Mouse (Mus musculus): ENCODE measurements around the gene Map3k12. TPM values are rescaled to one million over a fixed set of nuclear protein-coding genes. Genes with fewer than 3 reads are reported as not detected.

Gene Map3k12
- total RNA-seq, 2 experiments from 2014 or later = 0.34 TPM; not detected in 1

DNA sequence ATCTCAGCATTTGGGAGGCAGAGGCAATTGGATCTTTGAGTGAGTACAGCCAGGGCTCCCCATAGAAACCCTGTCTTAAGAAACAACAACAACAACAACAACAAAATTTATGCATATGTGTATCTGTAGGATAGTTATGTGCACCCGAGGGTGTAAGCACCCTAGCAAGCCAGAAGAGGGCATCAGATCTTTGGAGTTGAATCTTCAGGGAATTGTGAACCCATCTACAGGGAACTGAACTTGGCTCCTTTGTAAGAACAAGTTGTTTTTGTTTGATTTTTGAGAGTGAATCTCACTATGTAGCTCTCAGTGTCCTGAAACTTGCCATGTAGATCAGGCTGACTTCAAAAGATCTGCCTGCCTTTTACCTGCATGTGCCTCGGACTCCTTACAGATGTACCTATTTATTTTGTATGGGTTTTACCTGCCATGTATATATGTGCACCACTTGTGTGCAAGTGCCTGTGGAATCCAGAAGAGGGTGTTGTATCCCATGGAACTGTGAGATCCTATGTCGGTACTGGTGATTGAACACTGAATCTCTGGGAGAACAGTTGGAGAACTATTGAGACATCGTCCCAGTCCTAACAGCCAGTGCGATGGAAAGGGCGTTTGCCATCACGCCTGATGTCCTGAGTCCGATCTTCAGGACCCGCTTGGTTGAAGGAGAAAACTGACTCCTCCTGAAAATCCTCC lies 48.0 kb downstream of the Map3k12 start:
- no peak for ATAC-seq (replicated peaks; ENCODE audit: low FRiP score, poor library complexity, severe bottlenecking)

- ATAC-seq (replicated peaks; ENCODE audit: low FRiP score, poor library complexity, severe bottlenecking) = peak; percentile 57
Observed at GRCm38 (mm10) chr15:102463666-102464065, 53.2 kb downstream of the Map3k12 start.

DNA sequence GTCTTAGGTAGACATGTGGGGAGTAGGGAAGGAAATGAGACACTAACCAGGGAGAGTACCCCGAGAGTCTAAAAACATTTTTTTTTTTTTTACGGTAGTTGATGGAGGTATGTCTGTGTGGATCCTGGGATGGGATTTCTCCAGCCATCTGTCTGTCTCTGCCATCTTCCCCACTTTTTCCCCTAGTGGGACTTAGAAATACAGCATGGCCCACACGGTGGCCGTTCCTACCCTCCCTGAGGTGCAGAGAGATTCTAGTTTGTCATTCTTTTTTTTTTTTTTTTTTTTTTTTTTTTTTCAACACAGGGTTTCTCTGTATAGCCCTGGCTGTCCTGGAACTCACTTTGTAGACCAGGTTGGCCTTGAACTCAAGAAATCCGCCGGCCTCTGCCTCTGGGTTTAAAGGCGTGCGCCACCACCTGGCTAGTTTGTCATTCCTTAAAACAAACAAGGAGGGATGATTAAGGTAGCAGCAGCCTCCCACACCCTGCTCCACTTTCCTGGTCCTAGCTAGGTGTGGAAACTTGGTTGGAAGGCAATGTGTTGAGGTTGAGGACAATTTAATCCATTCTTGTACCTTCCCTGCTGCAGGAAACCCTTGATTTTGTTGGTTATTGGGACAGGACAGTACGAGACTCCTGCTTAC lies 55.3 kb downstream of the Map3k12 start:
- ATAC-seq (replicated peaks; ENCODE audit: low FRiP score, poor library complexity, severe bottlenecking) = no peak

- ATAC-seq (replicated peaks; ENCODE audit: low FRiP score, poor library complexity, severe bottlenecking) = peak; percentile 48
Observed at GRCm38 (mm10) chr15:102460971-102461370, 55.9 kb downstream of the Map3k12 start.

DNA sequence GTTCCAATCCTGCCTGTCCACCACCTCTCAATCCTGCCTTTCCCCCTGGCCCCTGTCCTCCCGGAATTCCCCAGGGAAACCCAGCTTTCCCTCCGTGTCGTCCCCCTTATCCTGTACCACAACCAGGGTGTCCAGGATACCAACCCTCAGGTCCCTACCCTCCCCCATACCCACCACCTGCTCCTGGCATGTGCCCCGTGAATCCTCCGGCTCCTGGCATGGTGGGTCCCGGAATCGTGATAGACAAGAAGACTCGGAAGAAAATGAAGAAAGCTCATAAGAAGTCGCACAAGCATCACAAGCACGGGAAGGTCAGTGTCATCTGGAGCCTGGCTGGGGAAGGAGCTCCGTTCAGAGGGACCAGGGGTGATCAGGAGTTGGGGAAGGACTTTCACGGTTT lies 56.5 kb downstream of the Map3k12 start:
- ATAC-seq (replicated peaks; ENCODE audit: low FRiP score, poor library complexity, severe bottlenecking) = no peak

DNA sequence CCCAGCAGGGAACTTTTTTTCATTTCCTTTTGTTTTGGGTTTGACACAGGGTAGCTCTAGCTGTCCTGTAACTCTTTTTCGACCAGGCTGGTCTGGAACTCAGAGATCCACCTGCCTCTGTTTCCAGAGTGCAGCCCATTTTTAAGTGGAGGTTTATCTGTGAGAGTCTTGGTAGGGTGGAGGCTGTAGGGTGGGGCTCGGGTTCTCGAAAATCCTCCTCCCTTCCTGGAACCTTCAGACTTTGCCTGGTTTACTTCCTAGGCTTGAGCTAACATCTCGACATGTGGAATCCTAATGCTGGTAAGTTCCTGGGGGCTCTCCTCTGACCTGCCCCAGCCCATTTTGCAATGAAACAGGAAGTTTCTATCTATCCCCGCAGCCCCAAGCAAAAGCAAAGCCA lies 57.0 kb downstream of the Map3k12 start:
- peak; percentile 62 for ATAC-seq (replicated peaks; ENCODE audit: low FRiP score, poor library complexity, severe bottlenecking)

GRCm38 (mm10) chr15:102459381-102459780 lies 57.5 kb downstream of the Map3k12 start:
- ATAC-seq (replicated peaks; ENCODE audit: low FRiP score, poor library complexity, severe bottlenecking) = no peak

GRCm38 (mm10) chr15:102458904-102459317 lies 58.0 kb downstream of the Map3k12 start, which contains the start of gene Prr13:
TSS of gene Prr13 (plus strand) at chr15:102459028.
- ATAC-seq (replicated peaks; ENCODE audit: low FRiP score, poor library complexity, severe bottlenecking) = peak; percentile 79

GRCm38 (mm10) chr15:102458050-102458736 lies 58.7 kb downstream of the Map3k12 start:
- no peak for ATAC-seq (replicated peaks; ENCODE audit: low FRiP score, poor library complexity, severe bottlenecking)

- peak; percentile 45 for ATAC-seq (replicated peaks; ENCODE audit: low FRiP score, poor library complexity, severe bottlenecking)
Observed at GRCm38 (mm10) chr15:102455993-102456392, 60.9 kb downstream of the Map3k12 start.

DNA sequence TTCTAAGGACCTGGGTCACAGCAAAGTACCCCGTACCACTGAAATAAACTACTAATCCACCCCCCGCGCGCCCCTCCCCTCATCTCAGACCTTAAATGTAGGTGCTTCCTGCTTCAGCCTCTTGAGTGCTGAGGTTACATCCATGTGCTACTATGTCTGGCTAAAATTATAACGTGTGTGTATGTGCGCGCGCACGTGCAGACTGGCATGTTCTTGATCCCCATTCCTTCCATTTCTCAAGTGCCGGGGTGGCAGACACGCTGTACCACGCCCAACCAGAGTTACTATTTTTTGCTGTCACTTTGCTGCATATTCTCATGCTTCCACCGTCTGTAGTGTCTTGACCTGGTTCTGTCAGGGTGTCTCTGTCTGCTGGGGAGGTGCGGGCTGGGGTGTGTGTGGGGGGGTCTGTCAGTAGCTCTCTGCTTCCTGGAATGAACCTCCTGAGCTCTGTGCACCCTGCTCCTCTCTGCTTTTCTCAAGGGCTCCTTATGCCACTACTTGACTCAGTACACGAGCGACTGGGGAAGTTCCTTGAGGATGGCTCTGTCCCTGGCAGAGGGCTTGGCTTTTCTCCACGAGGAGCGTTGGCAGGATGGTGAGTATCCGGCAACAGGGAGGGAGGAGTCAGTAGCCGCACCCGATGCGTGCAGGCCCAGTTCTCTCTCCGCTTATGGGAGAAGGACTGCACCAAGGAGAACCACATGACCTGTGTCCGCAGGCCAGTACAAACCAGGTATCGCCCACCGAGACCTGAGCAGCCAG lies 65.0 kb downstream of the Map3k12 start:
- ATAC-seq (replicated peaks; ENCODE audit: low FRiP score, poor library complexity, severe bottlenecking) = no peak

- no peak for ATAC-seq (replicated peaks; ENCODE audit: low FRiP score, poor library complexity, severe bottlenecking)
Observed at GRCm38 (mm10) chr15:102450928-102451327, 65.9 kb downstream of the Map3k12 start.

DNA sequence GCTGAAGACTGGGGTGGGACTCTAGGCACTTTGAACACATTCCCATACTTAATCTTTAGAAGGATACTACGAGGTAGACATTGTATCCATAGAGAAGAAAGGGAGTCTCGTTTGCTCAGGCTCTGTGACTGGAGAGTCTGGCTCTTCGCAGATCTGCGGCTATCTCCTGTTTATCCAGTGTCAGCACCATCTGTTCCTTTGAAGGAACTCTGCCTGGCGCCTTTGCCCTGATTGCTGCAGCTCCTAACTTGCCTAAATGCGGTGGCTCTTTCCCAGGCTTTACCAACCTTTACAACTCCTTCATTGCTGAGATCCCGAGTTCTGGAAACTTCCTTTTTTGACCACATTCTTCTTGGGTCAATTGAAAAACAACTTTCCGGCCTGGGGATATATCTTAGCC lies 67.5 kb downstream of the Map3k12 start:
- no peak for ATAC-seq (replicated peaks; ENCODE audit: low FRiP score, poor library complexity, severe bottlenecking)

Other genes with a start within 250 kb of the Map3k12 start
- not detected in 2 replicates for gene Gm9918, start 246.5 kb downstream of the Map3k12 start, total RNA-seq (2015; ENCODE audit: low replicate concordance)
- gene Gm9918, start 246.5 kb downstream of the Map3k12 start, total RNA-seq (2017; ENCODE audit: low replicate concordance) = not detected in 2 replicates
- gene Mfsd5, start 237.6 kb downstream of the Map3k12 start, total RNA-seq (2015; ENCODE audit: low replicate concordance) = 5.9 and 15.6 TPM in 2 replicates
- 2.5 and 10.7 TPM in 2 replicates for gene Mfsd5, start 237.6 kb downstream of the Map3k12 start, total RNA-seq (2017; ENCODE audit: low replicate concordance)
- 4.8 and 10.9 TPM in 2 replicates for gene Espl1, start 220.8 kb downstream of the Map3k12 start, total RNA-seq (2015; ENCODE audit: low replicate concordance)
- 29.3 and 37.1 TPM in 2 replicates for gene Espl1, start 220.8 kb downstream of the Map3k12 start, total RNA-seq (2017; ENCODE audit: low replicate concordance)
- gene Pfdn5, start 190.9 kb downstream of the Map3k12 start, total RNA-seq (2015; ENCODE audit: low replicate concordance) = 71.1 and 131 TPM in 2 replicates
- gene Pfdn5, start 190.9 kb downstream of the Map3k12 start, total RNA-seq (2017; ENCODE audit: low replicate concordance) = 120 and 128 TPM in 2 replicates
- 9.4 and 10.0 TPM in 2 replicates for gene Myg1, start 185.4 kb downstream of the Map3k12 start, total RNA-seq (2015; ENCODE audit: low replicate concordance)
- 14.3 and 14.9 TPM in 2 replicates for gene Myg1, start 185.4 kb downstream of the Map3k12 start, total RNA-seq (2017; ENCODE audit: low replicate concordance)
- 30.3 and 60.7 TPM in 2 replicates for gene Aaas, start 166.3 kb downstream of the Map3k12 start, total RNA-seq (2015; ENCODE audit: low replicate concordance)
- gene Aaas, start 166.3 kb downstream of the Map3k12 start, total RNA-seq (2017; ENCODE audit: low replicate concordance) = 11.7 and 49.7 TPM in 2 replicates
- gene Sp7, start 149.9 kb downstream of the Map3k12 start, total RNA-seq (2015; ENCODE audit: low replicate concordance) = not detected in 2 replicates
- gene Sp7, start 149.9 kb downstream of the Map3k12 start, total RNA-seq (2017; ENCODE audit: low replicate concordance) = not detected in 2 replicates
- 42.2 and 66.3 TPM in 2 replicates for gene Sp1, start 110.9 kb downstream of the Map3k12 start, total RNA-seq (2015; ENCODE audit: low replicate concordance)
- gene Sp1, start 110.9 kb downstream of the Map3k12 start, total RNA-seq (2017; ENCODE audit: low replicate concordance) = 20.2 and 23.1 TPM in 2 replicates
- not detected in 2 replicates for gene Amhr2, start 71.7 kb downstream of the Map3k12 start, total RNA-seq (2015; ENCODE audit: low replicate concordance)
- gene Amhr2, start 71.7 kb downstream of the Map3k12 start, total RNA-seq (2017; ENCODE audit: low replicate concordance) = not detected in 2 replicates
- 70.9 and 84.4 TPM in 2 replicates for gene Prr13, start 58.0 kb downstream of the Map3k12 start, total RNA-seq (2015; ENCODE audit: low replicate concordance)
- gene Prr13, start 58.0 kb downstream of the Map3k12 start, total RNA-seq (2017; ENCODE audit: low replicate concordance) = 37.6 and 64.5 TPM in 2 replicates
- 252 and 321 TPM in 2 replicates for gene Pcbp2, start 46.5 kb downstream of the Map3k12 start, total RNA-seq (2015; ENCODE audit: low replicate concordance)
- 85.4 and 91.0 TPM in 2 replicates for gene Pcbp2, start 46.5 kb downstream of the Map3k12 start, total RNA-seq (2017; ENCODE audit: low replicate concordance)
- not detected in 2 replicates for gene Gm10337, start 13.3 kb downstream of the Map3k12 start, total RNA-seq (2015; ENCODE audit: low replicate concordance)
- not detected in 2 replicates for gene Gm10337, start 13.3 kb downstream of the Map3k12 start, total RNA-seq (2017; ENCODE audit: low replicate concordance)
- 3.5 and 7.3 TPM in 2 replicates for gene Tarbp2, start 1.1 kb upstream of the Map3k12 start, total RNA-seq (2015; ENCODE audit: low replicate concordance)
- 9.6 and 13.5 TPM in 2 replicates for gene Tarbp2, start 1.1 kb upstream of the Map3k12 start, total RNA-seq (2017; ENCODE audit: low replicate concordance)
- gene Npff, start 7.9 kb upstream of the Map3k12 start, total RNA-seq (2015; ENCODE audit: low replicate concordance) = 4.6 TPM in 1 of 2 replicates, not detected in the other
- 5.9 TPM in 1 of 2 replicates, not detected in the other for gene Npff, start 7.9 kb upstream of the Map3k12 start, total RNA-seq (2017; ENCODE audit: low replicate concordance)
- not detected in 2 replicates for gene Gm28047, start 108.0 kb upstream of the Map3k12 start, total RNA-seq (2015; ENCODE audit: low replicate concordance)
- not detected in 2 replicates for gene Gm28047, start 108.0 kb upstream of the Map3k12 start, total RNA-seq (2017; ENCODE audit: low replicate concordance)
- gene Atf7, start 108.4 kb upstream of the Map3k12 start, total RNA-seq (2015; ENCODE audit: low replicate concordance) = 43.9 and 44.4 TPM in 2 replicates
- 19.9 and 21.7 TPM in 2 replicates for gene Atf7, start 108.4 kb upstream of the Map3k12 start, total RNA-seq (2017; ENCODE audit: low replicate concordance)
- 22.6 and 29.2 TPM in 2 replicates for gene Atp5g2, start 155.3 kb upstream of the Map3k12 start, total RNA-seq (2015; ENCODE audit: low replicate concordance)
- 9.0 and 15.5 TPM in 2 replicates for gene Atp5g2, start 155.3 kb upstream of the Map3k12 start, total RNA-seq (2017; ENCODE audit: low replicate concordance)
- gene Calcoco1, start 205.1 kb upstream of the Map3k12 start, total RNA-seq (2015; ENCODE audit: low replicate concordance) = 122 and 194 TPM in 2 replicates
- 216 and 452 TPM in 2 replicates for gene Calcoco1, start 205.1 kb upstream of the Map3k12 start, total RNA-seq (2017; ENCODE audit: low replicate concordance)